Mouse (Mus musculus) stomach, embryonic 14.5 days (tissue): Measurements from ENCODE around the gene Efna5. TPM values are rescaled to one million over a fixed set of nuclear protein-coding genes. Genes with fewer than 3 reads are reported as not detected.

Source experiments
- ATAC-seq: fragments of 200-750 bp; cut with Nextera tagmentation; 2 replicates; pipeline ENCODE4 v1.8.0; 2017; ENCODE audit warnings: low read depth, moderate TSS enrichment; ENCODE audit not compliant: insufficient number of reproducible peaks, insufficient read depth, low FRiP score
- H3K27ac ChIP-seq: fragments of 300-500 bp; sonication (generic); 2 replicates; pipeline ENCODE4 v1.5.1; 2014; ENCODE audit warnings: mild to moderate bottlenecking, low read length, moderate library complexity, mixed read lengths
- H3K27me3 ChIP-seq: fragments of 300-500 bp; sonication (generic); 2 replicates; pipeline ENCODE4 v1.6.1; 2014; ENCODE audit warnings: low read length, control low read depth, mixed read lengths; ENCODE audit not compliant: control insufficient read depth, insufficient read depth
- H3K36me3 ChIP-seq: fragments of 300-500 bp; sonication (generic); 2 replicates; pipeline ENCODE4 v1.6.1; 2014; ENCODE audit warnings: mild to moderate bottlenecking, control low read depth, low read length, moderate library complexity, mixed read lengths; ENCODE audit not compliant: control insufficient read depth, insufficient read depth
- H3K4me1 ChIP-seq: fragments of 300-500 bp; sonication (generic); 2 replicates; pipeline ENCODE4 v1.6.1; 2014; ENCODE audit warnings: low read length, control low read depth, mixed read lengths; ENCODE audit not compliant: control insufficient read depth, insufficient read depth
- H3K4me2 ChIP-seq: fragments of 300-500 bp; sonication (generic); replicated peaks from 2 replicates; pipeline ENCODE4 v1.6.1; 2014; ENCODE audit warnings: low read depth, low read length, control low read depth
- H3K4me3 ChIP-seq: fragments of 300-500 bp; sonication (generic); 2 replicates; pipeline ENCODE4 v1.5.1; 2014; ENCODE audit warnings: low read depth, low read length, control low read depth
- H3K9ac ChIP-seq: fragments of 300-500 bp; sonication (generic); replicated peaks from 2 replicates; pipeline ENCODE4 v1.6.1; 2014; ENCODE audit warnings: low read depth, mild to moderate bottlenecking, control low read depth, low read length, moderate library complexity, mixed read lengths
- H3K9me3 ChIP-seq: fragments of 300-500 bp; sonication (generic); 2 replicates; pipeline ENCODE4 v1.6.1; 2016; ENCODE audit warnings: low read depth, low read length, control low read depth; ENCODE audit not compliant: control insufficient read depth
- WGBS: fragments of 180-500 bp; shearing (Covaris S2); extraction: QIAGEN DNeasy Blood & Tissue Kit; methylation state at CpG from one replicate; pipeline ENCODE4 v1.1.7; 2014; 5-methylcytosine and 5-hydroxymethylcytosine counted together
- polyA plus RNA-seq: library from polyadenylated mRNA; unstranded; fragments of >200 nt; fragmentation: Nextera tagmentation; extraction: Ambion mirVana; gene quantifications from 2 replicates; pipeline ENCODE4 v1.2.1, GENCODE M21; 2014

Efna5 gene
- polyA plus RNA-seq, 1 experiment from 2014 or later, result 58.6 TPM

DNA sequence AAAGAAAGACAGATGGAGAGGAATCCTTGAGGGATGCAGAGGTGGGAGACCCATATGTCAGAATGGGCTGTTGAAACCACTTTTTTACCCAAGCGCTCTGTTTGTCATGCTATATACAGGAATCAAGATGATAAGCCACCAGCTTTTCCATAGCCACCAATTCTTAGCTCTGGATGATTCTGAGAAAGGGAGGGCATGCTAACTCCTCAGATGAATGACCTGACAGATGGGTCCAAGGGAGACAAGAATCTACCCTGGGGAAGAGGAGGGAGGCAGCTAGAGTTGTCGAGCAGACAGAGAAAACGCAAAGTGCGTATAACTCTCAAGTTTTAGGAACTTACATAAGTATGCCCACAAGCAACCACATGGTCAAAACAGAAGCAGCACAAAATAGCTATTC lies 126.5 kb downstream of the Efna5 start:
- H3K27ac ChIP-seq, result no peak overlapping the region
- H3K27me3 ChIP-seq, result no peaks in the 10 kb centered on the region
- no peaks in the 10 kb centered on the region; the same call in 1 of the 2 replicates for H3K9me3 ChIP-seq
- no peak overlapping the region for H3K9ac ChIP-seq
- WGBS, result 85% methylated on average over 4 of the region's 4 CpGs
- no peak overlapping the region for H3K4me3 ChIP-seq
- no peak for ATAC-seq
- no peaks in the 10 kb centered on the region for H3K36me3 ChIP-seq
- H3K4me1 ChIP-seq, result no peaks in the 10 kb centered on the region
- H3K4me2 ChIP-seq, result no peak overlapping the region

DNA sequence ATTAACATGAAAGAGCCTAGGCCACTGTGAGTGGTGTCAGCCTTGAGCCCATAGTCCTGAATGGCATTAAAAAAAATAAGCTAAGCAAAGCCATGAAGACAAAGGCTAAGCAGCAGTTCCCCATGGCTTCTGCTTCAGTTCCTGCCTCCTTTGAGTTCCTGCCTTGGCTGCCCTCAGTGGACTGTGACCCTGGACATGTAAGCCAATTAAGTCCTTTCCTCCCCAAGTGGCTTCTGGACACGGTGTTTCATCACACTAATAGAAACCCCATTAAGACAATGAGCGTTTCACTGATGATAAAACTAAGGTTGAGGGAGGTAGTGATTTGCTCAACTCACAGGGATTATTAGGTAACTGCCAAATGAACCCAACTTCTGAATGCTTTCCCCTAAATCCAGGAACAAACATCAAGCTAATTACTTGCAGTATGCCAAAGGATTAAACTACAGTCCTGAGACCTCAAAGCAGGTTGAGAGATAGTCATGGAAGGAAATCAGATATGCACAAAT lies 128.7 kb downstream of the Efna5 start:
- 64% methylated on average over 2 of the region's 2 CpGs for WGBS
- no peaks in the 10 kb centered on the region for H3K36me3 ChIP-seq
- no peak overlapping the region for H3K4me3 ChIP-seq
- peaks cover 5% of the 10 kb centered on the region; the same call in 1 of the 2 replicates for H3K4me1 ChIP-seq
- no peaks in the 10 kb centered on the region for H3K27me3 ChIP-seq
- no peak overlapping the region for H3K4me2 ChIP-seq
- H3K9ac ChIP-seq, result no peak overlapping the region
- no peak for ATAC-seq
- H3K27ac ChIP-seq, result no peak overlapping the region
- no peaks in the 10 kb centered on the region for H3K9me3 ChIP-seq

DNA sequence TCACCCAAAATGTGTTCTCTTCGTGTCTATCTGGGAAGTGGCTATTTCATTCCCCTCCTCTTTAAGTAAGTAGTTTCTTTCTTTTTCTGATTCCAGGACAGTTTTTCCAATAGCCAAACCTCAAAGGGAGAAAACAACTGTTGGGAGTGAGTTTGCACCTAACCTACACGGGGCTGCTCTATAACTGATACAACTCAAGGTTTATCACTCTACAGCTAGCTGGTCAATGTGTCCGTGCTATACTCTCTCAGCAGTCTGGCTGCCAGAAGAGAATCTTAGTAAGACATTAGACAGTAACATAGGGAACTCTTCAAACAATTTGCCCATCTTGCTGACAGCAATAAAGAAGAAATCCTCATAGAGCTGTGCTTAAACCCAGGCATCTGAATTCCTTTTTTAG lies 130.5 kb downstream of the Efna5 start:
- Histone ChIP-seq H3K36me3 (no peaks in the 10 kb centered on the region), H3K9me3 (no peaks in the 10 kb centered on the region), H3K27me3 (no peaks in the 10 kb centered on the region), H3K4me1 (peaks cover 5% of the 10 kb centered on the region; the same call in 1 of the 2 replicates), H3K27ac (no peak overlapping the region), H3K4me3 (no peak overlapping the region), H3K4me2 (no peak overlapping the region), H3K9ac (no peak overlapping the region)
- no peak for ATAC-seq
- 65% methylated on average over 3 of the region's 3 CpGs for WGBS

DNA sequence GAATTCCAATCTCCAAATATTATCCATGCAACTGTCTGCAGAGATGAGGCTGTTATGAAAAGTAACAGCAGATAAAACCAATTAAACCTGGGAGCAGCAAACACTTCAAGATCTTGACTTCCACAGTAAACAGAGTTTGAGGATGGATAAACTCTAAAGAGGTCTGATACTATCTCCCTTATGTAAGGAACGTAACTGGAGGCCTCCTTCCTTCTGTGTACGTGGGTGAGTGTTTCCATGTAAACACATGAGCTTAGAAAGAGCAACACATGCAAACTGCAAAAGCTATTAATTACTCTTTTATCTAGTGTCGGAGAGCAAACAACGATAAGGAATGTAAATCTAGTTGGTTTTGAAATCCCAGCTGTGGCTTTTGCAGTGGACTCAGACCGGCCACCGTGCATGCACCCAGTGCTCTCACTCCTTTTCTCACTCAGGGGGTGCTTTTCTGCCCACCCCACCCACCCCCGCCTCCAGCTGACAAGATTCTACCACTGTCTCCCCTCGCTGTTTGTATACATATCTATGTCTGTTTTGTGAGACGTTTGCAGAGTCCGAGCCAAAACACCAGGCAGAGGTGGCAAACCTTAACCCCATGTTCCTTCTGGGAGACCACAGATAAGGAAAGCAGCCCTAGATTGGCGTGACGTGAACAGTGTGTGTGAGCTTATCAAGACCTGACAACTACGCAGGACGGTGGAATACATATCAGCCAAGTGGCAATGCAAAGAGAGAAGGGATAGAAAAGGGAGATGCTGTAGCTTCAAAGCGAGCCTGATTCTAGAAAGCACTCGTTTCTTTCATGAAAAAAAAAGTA lies 132.1 kb downstream of the Efna5 start:
- no peak overlapping the region for H3K9ac ChIP-seq
- no peak for ATAC-seq
- H3K4me3 ChIP-seq, result no peak overlapping the region
- no peak overlapping the region for H3K27ac ChIP-seq
- no peaks in the 10 kb centered on the region for H3K36me3 ChIP-seq
- no peak overlapping the region for H3K4me2 ChIP-seq
- H3K27me3 ChIP-seq, result no peaks in the 10 kb centered on the region
- H3K9me3 ChIP-seq, result no peaks in the 10 kb centered on the region
- H3K4me1 ChIP-seq, result peaks cover 5% of the 10 kb centered on the region; the same call in 1 of the 2 replicates
- WGBS, result 28% methylated on average over 16 of the region's 16 CpGs

DNA sequence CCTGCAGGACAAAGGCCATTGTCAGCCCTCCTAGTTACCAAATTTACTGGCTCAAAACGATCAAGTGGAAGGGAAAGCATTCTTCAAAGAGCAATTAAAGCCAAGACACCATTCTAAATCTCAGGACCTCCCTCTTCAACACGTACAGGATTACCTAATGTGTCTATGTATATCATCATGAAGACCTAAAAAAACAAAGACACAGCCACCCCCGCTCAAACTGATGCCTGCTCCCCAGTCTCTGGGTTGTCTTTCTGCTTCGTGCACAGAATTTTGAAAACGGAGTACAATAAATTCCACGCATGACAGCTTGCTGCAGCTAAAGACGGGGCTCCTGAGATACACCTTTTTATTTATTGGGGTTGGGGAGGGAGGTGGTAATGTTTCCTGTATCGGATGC lies 133.7 kb downstream of the Efna5 start:
- no peak overlapping the region for H3K4me3 ChIP-seq

DNA sequence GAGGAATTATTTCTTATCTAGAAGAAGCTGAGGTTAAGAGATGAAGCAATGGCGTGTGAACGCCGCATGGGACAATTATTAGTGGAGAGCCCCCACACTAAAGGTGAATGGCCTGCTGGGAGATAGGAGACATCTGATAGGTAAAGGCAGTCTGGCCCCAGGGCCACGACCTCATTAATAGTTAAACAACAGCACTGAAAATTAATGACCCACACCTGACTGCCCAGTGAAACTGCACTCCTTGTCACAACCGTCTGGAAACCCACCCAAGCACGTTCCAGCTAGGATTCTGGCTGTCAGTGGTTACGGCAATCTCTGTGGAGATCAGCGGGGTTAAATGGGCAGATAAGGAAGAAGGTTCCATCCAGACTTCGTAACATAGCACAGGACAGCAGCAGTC lies 134.3 kb downstream of the Efna5 start:
- peaks cover 5% of the 10 kb centered on the region; the same call in 1 of the 2 replicates for H3K4me1 ChIP-seq
- H3K4me3 ChIP-seq, result no peak overlapping the region
- WGBS, result 55% methylated on average over 9 of the region's 9 CpGs
- no peak overlapping the region for H3K27ac ChIP-seq
- no peak overlapping the region for H3K4me2 ChIP-seq
- no peak for ATAC-seq
- no peaks in the 10 kb centered on the region for H3K27me3 ChIP-seq
- H3K9ac ChIP-seq, result no peak overlapping the region
- no peaks in the 10 kb centered on the region for H3K36me3 ChIP-seq
- H3K9me3 ChIP-seq, result no peaks in the 10 kb centered on the region

More for the DNA sequence above, 133.7 kb downstream of the Efna5 start:
- Histone ChIP-seq H3K9ac (no peak overlapping the region), H3K9me3 (no peaks in the 10 kb centered on the region), H3K27ac (no peak overlapping the region), H3K27me3 (no peaks in the 10 kb centered on the region), H3K4me2 (no peak overlapping the region), H3K4me1 (peaks cover 5% of the 10 kb centered on the region; the same call in 1 of the 2 replicates), H3K36me3 (no peaks in the 10 kb centered on the region)
- ATAC-seq, result no peak
- 58% methylated on average over 8 of the region's 8 CpGs for WGBS

DNA sequence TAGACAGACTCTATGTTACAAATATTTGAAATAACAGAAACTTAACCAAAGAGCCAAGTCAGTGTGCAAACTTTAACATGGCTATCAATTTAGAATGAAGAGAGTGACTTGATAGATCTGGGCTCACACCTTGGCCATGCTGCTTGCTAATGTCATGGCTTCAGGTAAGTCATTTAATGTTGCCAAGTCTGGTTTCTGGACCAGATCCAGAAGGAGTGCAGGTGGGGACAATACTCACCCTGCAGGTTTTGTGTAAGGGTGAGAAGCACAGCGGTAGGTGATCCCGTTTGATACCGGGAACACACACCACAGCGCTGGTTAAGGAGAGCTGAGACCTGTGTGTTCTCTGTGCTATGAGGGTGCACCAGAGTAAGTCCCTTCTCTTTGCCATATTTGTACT lies 135.8 kb downstream of the Efna5 start:
- no peak overlapping the region for H3K4me2 ChIP-seq
- H3K27ac ChIP-seq, result no peak overlapping the region
- WGBS, result 92% methylated on average over 4 of the region's 4 CpGs
- ATAC-seq, result no peak
- H3K9me3 ChIP-seq, result no peaks in the 10 kb centered on the region
- no peaks in the 10 kb centered on the region for H3K36me3 ChIP-seq
- H3K27me3 ChIP-seq, result no peaks in the 10 kb centered on the region
- no peak overlapping the region for H3K9ac ChIP-seq
- peaks cover 5% of the 10 kb centered on the region; the same call in 1 of the 2 replicates for H3K4me1 ChIP-seq
- no peak overlapping the region for H3K4me3 ChIP-seq

DNA sequence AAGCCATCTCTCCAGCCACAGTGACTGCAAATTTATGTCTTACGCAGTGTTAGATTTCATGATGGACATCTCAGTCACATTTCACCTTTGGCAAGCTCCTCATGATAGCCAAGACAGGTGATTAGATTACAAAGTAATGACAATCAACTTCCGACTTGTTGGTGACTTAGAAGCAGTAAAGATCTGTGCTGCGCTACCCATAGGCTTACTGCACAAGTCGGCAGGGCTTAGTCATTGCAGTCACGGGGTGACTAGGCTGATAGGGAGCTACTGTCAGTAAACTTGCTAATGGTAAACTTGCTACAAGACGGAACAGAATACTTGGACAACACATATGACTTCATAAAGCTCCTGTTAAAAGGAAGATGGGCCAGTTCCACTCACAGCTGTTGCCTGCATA lies 136.9 kb downstream of the Efna5 start:
- WGBS, result 73% methylated on average over 6 of the region's 6 CpGs
- no peak for ATAC-seq

More for the DNA sequence above, 136.9 kb downstream of the Efna5 start:
- H3K36me3 ChIP-seq, result no peaks in the 10 kb centered on the region
- H3K4me2 ChIP-seq, result no peak overlapping the region
- H3K4me3 ChIP-seq, result no peak overlapping the region
- no peaks in the 10 kb centered on the region for H3K9me3 ChIP-seq
- no peak overlapping the region for H3K27ac ChIP-seq
- H3K27me3 ChIP-seq, result no peaks in the 10 kb centered on the region
- peaks cover 5% of the 10 kb centered on the region; the same call in 1 of the 2 replicates for H3K4me1 ChIP-seq
- H3K9ac ChIP-seq, result no peak overlapping the region
